Mouse (Mus musculus) spleen, postnatal 36 days (tissue): ENCODE measurements at regions not wholly inside any gene's neighbourhood (a gene's known extent, or its start where the extent isn't known, plus 50 kb on each side); places are given as distances from the start of the nearest gene placed in this dataset.
"Not testable (repeated sequence)": the region's sequence is repeated elsewhere in the genome, so short reads cannot be mapped to it uniquely, and the experiment has no call there.

Source experiments
- DNase-seq, 2 experiments: peaks; one replicate each; pipeline ENCODE4 v3.0.0; 2022; ENCODE audit warnings: low spot score in 2 of 2, mixed read lengths in 1 of 2

DNA sequence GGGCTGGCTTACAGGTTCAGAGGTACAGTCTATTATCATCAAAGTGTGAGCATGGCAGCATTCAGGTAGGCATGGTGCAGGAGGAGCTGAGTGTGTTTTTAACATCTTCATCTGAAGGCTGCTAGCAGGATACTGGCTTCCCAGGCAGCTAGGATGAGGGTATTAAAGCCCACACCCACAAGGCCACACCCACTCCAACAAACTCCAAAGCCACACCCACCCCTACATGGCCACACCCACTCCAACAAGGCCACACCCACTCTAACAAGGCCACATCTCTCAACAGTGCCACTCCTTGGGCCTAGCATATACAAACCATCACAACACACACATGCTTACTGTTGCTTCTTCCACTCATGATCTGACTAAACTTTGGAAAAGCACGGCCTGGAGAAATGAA is 172.5 kb downstream of the Msrb3 start:
- DNase-seq = no peak

DNA sequence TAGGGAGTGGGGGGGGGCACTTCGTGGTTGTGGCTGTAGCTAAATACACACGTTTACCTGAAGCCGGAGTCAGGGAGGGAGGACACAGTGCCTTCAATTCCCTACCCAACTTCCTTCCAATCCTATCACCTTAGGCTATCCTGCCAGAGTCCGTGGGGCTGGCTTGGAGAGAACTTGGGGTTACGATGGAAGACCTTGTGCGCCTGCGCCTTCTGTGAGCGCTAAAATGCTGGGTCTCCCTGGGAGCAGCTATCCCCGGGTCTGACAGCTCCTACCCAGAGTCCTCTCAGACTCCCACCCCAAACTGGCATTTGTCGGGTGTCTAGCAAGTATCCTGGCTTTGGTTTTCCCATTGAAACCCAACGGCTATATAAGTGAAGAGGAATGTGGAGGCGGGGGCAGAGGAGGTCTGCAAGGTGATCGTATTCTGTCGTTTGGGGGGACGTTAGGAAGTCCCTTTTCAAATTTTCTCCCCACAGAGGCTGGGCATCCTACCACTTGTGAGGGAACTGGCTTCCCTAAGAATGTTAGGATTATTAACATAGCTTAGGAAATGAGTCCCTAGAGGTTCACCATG is 176.9 kb downstream of the Msrb3 start:
- DNase-seq = no peak

DNA sequence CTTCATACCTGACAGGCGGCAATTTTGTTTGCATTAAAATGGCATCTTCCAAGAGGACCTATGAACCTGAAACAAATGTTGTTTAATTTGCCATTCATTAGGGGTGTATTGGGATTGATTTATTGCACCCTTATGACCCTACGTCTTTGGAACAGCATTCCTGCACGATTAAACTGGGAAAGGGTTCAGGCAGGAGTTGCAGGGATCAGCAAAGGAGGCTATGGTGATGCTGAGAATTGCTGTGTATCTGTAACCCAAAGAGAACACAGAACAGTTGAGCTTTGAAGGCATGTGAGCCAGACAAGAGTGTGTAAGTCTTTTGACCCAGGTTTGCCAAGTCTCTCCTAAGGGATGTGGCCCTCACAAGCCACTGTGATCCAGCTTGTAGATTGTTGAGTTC is 177.9 kb downstream of the Msrb3 start:
- no peak for DNase-seq

DNA sequence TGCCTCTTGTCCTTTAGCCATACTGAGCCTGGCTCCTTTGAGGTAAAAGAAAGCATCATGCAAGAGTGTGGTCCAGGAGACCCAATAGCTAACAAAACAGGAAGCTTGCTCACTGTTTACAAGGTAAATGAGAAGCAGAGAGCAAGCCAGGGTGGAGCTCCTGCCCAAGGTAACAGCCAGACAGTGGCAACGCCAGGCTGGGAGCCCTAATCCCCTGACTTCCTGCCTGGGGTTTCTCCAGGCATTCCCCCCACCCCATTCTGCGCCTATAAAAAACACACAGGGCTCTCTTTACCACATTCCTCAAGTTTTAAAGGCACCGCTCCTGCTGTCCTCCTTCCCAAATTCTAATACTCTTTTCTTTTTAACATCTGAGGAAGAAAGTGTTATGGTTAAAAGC is 178.8 kb downstream of the Msrb3 start:
- no peak for DNase-seq

DNA sequence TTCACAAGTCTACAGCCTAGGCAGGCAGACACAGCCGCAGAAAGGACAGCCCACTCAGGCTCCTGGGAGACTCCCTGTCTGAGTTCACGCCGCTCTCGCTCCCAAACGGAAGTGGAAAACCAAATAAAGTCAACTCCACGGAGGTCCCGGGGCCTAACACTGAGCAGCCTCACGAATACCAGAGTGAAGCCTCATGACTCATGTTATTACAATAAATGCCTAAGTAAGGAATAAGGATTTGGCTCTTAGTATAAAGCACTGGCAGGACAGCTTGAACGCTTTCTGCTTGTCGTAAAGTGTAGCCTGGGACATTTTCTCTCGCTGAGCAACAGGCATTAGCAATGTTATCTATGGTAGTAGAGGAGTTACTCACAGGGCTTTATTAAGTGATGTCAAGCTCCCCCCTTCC is 181.7 kb downstream of the Msrb3 start:
- no peak for DNase-seq

DNA sequence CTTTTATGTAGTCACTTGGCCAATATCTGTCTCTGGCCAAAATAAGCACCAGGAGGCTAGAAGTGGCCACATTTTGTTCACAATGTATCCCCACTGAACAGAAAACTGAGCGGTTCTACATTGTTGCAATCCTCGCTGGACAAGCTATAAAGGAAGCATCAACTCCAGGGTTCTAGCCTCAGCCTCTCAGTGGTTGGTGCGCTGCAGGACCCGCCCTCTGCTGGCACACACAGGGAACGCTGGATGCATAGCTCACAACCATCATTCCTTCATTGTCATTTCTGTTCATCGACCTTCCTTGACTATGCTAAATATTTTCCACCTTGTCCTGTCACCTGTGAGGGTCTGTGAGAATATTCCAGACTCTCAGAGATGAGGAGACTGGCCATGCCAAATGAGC is 182.5 kb downstream of the Msrb3 start:
- no peak for DNase-seq

DNA sequence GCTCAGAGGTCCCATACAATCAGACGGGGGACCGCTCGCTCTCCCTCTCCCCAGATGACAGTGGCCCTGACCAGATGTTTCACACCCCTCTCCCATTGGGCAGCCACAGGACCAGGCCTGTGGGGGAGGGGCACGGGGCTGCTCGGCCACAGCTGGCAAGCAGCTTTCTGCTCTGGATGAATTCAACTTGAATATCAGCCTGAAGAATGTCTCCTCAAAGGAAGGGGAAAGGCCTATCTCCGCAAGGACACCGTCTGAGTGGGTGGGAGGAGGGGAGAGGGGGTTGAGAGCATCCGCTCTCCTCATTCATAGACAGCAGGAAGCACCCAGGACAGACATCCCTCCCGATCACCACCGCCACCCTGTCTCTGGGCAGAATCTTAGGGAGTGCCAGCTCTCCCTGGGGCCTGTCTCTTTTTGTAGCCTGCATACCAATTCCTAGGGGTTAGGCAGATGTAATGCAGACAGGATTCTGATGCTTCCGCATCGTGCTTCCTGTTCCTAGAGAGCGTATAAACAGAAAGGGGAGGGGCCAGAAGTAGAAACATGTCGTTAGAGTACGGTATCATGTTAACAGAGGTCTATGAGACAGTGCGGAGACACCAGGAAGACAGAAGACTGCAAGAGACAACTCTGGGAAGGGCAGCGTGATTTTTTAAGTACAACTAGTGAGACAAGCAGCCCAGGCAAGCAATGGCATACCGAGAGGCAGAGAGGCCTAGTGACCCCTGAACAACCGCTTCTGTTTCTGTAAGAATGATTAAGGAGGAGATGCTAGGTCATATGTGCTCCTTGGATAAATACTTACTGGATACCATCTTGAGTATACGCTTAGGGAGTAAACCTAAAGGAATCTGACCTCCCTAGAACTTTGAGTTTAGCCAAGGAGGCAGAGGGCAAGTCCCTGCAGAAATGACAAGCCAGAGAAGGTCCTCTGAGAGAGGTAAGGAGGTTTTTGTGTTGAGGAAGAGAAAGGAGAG is 190.8 kb downstream of the Msrb3 start:
- peak in 1 of 2 experiments; percentile 7 for DNase-seq

DNA sequence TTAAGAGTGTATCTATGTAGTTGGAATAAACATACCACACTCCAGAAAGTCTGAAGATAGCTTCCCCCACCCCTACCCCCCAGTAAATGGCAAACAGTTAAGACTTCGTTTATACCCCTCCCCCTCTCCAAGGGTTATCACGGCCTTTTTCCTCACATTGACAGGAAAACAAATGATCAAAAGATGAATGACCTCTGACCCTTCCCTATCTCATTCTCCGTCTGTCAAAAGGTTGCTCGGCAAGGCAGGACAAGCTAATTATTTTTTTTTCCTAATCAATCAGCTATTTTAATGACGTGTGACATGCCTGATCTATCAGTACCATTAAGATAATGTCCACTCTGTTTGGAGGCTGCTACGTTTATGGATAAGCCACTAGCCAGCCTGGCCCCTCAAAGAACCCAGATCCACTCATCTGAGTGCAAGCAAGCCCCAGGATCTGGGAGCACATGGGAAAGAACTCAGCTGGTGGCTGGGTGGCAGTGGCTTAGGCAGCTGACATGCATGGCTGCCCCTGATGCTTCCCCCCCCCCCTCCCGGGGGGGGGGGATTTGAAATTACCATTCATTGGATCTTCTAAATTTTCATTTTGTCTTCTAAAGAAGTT is 192.1 kb downstream of the Msrb3 start:
- no peak for DNase-seq

DNA sequence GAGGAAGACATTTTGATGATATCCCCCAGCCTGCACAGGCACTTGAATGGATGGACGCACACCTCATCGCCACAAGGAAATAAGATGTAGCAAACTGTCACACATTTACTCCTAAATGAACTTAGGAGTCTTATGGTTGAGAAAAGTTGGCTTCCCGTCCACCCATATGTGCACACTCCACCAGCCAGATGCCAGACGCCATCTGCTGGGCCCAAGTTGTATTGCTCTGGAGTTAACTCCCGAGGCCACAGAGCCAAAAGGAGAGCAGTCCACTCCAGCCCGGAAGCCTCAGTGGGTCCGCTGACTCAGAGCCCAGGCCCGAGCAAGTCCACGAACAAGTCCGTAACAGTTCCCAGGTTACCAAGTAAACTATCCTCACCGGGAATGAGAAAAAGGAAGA is 197.1 kb downstream of the Msrb3 start:
- peak; percentile 38 to 45 for DNase-seq

DNA sequence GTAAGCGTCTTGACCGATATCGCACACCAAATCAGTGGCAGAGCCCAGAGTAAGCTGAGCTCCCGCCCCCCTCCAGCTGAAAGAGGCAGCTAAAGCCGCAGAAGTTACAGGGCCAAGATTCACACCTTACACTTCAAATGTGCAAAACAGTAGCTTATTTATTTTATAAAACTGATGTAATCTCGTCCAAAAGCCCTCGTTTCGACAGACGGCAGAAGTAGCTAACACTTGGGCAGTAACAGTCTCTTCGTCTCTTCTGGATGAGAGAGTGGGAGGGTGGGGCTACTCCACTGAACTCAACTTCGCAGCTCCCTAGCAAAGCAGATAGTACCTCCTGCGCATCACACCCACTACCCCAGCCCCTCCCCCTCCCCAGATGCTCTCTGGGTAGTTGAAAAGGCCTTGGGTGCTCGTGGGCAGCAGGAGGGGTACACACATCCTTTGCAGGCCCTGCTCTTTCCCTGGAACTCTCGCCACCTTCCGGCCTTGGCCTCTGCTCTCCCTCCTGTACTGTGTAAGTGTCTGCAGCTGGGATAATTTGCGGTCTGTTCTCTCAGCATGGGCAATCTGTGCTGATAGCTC is 201.5 kb downstream of the Msrb3 start:
- DNase-seq = no peak

DNA sequence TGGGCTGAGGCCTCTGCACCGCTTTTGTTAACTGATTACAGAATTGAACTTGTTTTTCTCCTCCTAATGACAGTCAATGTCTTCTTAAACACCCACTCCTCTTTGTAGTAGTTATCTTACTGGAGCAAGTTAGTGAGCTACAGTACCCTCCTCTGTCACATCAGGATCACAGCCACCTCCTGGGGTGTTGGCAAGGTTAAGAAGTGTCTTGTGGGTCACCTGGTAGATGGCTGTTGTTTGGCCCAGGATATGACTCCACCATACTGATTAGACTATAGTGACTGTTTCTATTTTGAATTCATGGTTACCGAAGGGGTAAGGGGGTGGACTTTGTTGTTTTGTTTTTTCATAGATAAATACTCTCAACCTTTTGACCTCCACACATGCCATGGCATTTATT is 202.4 kb downstream of the Msrb3 start:
- DNase-seq = no peak

DNA sequence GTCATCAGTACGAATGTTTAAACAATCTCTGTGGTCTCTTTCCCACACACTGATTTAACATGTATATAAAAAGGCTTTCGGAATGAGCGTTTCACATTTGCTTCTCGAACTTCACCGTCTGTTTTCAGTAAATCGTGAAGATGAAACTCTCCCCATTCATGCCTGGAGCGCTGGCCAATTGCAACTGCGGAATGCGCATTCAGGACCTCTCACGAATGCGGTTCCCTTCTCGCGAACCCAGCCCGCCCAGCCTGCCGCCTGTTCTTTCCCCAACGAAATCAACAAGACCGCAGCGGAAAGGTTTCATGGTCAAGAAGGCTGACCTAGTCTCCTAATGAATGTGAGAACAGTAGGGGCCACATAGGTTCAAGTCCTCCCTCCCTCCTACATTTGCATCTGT is 204.4 kb downstream of the Msrb3 start:
- DNase-seq = no peak

DNA sequence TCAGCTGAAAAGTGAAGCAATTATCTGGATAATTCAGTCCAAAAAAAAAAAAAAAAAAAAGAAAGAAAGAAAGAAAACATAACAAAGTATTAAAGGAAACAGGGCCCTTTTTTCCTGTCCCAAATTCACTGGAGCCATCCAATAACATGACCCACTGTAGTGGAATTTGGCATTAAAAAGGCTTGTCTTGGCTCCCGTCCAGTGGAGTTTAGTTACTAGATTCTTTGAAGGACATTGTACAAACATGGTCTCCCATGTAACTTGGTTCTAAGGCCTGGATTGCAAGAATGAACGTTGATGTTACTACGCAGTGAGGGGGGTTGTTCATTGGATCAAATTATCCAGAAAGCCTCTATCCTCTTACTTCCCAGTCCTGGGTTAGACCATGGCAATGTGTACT is 207.4 kb downstream of the Msrb3 start:
- no peak for DNase-seq

DNA sequence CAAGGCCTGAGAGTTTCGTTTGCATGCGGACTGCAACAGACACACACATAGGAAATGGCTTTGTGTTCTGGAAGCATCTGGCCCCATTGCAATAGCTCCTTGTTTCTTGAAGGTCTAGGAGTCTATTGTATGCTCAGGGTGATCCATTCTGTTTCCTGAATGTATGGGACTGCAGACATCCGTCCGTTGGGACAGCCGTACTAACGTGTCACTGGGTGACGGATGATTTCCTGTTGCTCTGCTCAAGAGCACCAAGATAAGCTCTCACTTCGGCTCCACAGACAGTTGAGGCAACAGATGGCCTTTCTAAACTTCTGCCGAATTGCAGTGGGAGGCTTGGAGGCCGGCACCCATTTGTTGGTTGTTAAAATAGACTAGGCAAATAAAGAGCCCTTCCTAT is 209.9 kb upstream of the Hmga2 start:
- no peak for DNase-seq

DNA sequence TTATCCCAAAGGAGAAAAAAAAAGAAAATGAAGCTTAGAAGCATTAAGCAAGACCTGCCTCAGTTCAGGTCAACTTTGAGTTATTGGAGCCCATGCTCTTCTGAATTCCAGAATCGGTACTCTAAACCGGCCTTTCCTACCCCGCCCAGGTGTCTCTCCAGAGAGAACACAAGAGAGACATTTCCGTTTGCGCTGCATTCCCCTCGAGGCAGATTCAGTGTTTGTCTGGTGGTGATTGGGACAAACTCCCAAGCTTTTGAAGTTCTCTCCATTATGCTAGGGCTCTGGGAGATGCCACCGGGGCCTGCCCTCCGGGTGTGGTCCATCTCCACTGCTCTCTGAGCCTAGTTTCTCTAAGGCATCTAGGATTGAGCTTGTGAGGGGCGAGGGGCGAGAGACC is 205.8 kb upstream of the Hmga2 start:
- no peak for DNase-seq

DNA sequence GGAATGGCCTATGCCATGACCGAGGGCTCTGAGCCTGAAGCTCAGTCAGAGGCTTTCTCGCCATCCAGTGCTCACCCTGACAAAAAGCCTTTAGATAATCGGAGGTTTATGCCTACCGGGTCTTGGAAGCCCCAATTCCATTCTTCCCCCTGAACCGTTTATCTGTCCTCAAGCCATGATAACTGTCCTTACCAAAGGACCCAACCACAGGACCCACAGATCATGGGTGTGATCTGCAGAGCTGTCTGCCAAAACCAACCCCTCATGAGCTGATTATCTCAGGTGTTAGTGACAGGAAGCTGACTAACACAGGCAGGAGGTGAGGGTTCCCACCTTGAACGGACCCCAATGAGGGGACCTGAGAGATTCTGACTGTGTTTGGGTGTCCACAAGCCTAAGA is 203.7 kb upstream of the Hmga2 start:
- DNase-seq = no peak

DNA sequence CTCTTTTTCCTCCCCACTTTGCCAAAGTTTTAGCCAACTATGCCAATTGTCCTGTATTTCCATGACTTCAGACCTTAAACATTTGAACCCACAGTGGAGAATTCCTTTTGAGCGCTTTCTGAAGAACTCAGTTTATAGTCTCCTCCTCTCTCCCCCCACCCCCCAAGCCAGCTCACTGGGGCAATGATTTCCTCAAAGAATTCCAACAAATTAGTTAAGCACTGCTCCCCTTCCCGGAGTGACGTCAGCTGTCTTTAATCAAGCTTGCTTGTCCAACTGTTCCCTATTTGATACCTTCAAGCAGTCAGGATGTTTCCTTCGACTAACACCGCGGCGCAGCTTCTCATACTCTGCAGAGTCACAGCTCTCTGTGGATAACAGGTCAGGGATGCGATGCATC is 202.0 kb upstream of the Hmga2 start:
- DNase-seq = no peak

DNA sequence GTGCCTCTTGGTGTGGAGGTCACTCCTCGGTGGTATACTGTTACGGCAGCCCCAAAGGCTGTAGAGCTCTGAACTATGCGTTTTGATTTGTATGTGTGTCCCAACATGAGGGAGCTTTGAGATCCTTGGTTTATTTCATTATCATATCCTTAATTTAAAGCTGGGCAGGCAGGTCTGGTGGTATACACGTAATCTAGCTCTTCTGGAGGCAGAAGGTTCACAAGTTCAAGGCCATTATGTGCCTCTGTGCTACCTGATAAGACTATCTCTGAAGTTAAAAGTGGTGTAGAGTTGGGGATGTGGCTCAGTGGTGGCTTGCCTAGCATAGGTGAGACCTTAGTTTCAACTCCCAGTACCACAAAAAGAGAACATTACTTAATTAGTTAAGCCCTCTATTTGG is 199.1 kb upstream of the Hmga2 start:
- no peak for DNase-seq

DNA sequence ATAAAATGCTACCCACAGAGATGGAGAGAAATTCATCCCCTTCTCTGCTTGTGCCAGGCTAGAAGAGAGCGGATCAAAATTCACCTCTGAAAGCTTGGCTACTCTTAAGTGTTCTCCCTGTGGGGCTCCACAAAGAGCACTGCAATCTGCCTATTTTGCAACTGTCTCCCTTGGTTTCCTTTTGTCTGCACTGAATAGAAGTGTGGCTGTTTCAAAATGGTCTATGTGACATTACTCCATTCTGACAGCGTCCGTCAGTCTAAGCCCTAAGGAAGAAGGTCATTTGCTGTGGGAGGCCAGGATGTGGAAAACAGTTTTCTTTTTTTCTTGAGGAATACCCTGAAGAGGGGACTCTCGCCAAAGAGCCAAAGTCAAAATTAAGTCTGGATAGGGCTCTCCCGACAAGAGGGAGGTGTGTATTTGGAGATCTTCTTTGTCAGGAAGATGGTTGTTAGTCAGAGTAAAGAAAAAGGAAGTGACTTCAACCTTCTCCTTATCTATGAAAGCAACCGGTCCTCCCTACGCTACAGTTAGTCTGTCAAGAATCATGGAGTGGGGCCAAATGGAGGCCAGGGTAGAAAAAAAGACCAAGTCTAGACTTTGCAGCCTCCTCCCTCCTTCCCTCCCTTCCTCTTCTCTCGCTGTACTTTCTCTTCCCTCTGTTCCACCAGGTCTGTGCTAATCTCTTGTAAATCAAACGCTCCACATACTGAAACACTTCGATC is 198.2 kb upstream of the Hmga2 start:
- DNase-seq = no peak

DNA sequence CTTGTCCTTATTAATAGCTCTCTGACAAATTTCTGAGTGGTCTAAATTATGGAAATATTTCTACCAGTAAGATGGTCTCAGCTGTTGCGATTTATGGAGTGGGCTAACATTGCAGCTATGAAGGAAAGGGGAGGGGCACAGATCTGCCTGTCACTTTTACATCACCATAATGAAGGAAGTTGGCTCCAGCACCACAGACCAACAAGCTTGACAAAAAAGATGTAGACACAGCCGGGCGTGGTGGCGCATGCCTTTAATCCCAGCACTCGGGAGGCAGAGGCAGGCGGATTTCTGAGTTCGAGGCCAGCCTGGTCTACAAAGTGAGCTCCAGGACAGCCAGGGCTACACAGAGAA is 191.4 kb upstream of the Hmga2 start:
- not testable (repeated sequence) for DNase-seq

DNA sequence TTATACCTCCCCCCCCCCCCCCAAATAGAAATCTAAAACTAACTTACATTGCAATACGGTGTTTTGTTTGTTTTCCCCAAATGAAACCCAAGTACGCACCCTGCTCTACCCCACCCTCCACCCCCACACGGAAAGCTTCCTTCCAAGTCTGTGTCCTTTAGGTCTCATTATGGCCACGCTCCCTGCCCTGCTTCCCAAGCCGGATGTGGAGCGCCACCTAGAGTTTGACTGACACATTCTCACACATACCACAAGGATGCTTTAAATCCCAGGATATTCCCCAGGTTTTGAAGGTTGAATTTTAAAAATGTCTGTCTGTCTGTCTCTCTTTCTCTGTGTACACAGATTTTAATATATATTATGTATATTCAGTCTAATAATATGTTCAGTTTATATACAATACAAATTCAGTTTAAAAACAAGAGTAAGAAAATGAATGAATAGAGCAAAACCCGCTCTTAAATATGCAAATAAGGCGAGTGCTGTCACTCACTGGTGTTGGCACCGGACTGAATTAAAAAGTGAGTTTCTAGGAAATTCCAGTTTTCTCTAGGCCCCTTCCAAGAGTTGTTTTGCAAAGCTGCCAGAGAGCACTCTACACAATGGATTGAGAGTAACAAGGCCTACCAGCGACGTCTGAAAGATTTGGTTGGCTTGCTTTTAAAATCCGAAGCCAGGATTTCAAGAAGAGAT is 190.9 kb upstream of the Hmga2 start:
- no peak for DNase-seq
